Mouse (Mus musculus): ENCODE results near the gene Snapc4.

GRCm38 (mm10) chr2:26342609-26343490, 37.6 kb downstream of the Snapc4 start:
- no peak for TF ChIP-seq CTCF (IDR thresholded peaks at IDR 0.05; ENCODE audit: borderline replicate concordance, insufficient read depth, low read depth, low read length)
- TF ChIP-seq POLR2A (IDR thresholded peaks at IDR 0.05; ENCODE audit: borderline replicate concordance, insufficient read depth, low read length) = no peak
